Mouse (Mus musculus): ENCODE results near the gene Pdzrn3. TPM values are rescaled to one million over a fixed set of nuclear protein-coding genes. Genes with fewer than 3 reads are reported as not detected.

Pdzrn3 gene
- total RNA-seq, 2 experiments from 2014 or later: 45.1 to 50.9 TPM

DNA sequence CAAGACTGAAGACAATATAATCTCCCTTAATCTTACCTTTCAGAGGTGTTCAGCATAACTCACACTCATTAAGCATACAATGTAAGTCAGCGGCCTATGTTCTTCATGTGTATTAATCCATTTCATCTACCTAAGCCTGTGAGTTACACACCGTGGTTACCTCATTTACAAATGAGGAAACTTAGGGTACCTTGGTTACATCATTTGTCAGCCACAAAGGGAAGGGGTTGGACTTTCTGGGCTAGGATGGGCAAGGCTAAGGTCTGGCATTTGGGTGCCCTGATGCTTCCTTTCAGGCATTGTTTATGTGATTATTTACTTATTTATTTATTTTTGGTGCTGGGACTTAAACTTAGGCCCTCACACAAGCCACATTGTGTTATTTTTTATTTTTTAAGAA, 78.3 kb downstream of the Pdzrn3 start:
- DNase-seq (ENCODE audit: low spot score in 2 of 2): no peak
- intact Hi-C loops (cut with DNase I): no loop called here

DNA sequence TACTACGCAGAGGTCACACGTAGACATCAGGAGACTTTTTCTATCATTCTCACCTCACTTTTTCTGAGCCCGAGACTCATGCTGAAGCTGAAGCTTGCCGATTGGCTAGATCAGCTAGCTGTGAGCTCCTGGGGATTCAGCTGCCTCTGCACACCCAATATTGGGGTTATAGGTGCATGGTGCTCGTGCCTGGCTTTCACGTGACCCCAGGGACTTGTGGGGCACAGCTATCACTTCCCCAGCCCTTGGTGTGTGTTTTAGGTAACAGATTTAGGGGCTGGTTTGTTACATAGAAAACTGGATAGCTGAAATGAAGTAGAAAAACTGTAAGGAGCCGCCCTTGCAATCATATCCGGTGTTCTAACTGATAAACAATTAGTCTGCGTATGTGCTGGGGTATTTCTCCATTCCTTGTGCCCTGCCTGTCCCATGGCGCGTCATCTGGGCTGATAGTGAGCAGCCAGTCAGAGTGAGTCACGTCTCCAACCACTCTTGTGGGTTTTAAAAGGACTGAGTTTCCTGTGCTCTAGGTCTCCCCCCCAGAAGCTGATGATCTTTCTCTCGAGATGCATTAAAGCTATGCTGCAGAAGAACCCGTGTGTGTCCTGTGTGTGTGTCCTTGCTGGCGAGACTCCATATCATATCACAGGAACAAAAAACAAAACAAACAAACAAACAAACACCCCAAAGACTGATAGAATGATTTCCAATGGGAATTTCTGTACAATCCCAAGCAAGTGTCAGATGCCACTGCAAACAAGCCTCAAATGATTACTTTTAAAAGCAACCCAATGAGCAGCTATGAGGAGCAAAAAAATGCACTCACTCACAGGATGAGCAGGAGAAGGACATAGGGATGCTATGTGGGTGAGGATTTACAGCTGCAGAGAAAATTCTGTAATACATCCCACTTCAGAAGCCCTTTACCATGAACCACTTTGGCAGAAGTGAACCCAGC, 79.9 kb downstream of the Pdzrn3 start:
- intact Hi-C loops (cut with DNase I): no loop called here
- no peak for DNase-seq (ENCODE audit: low spot score in 2 of 2)

DNA sequence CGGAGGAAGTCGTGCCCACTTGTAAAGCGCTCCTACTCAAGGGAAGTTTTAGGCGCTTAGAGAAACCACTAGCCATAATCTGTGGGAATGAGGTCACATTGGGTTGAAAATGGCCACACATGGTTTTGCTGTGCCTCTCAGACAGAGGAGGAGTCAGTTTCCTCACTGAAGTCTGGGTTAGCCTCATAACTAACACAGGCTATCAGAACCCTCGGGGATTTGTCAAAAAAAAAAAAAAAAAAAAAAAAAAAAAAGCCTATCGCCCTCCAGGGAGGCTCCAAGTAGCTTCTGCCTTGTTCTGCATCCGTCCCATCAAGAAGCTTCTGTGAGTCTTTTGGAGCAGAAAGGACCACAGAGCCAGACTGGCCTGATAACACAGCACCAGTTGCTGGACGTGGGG, 80.7 kb downstream of the Pdzrn3 start:
- intact Hi-C loops (cut with DNase I): no loop called here
- no peak for DNase-seq (ENCODE audit: low spot score in 2 of 2)

DNA sequence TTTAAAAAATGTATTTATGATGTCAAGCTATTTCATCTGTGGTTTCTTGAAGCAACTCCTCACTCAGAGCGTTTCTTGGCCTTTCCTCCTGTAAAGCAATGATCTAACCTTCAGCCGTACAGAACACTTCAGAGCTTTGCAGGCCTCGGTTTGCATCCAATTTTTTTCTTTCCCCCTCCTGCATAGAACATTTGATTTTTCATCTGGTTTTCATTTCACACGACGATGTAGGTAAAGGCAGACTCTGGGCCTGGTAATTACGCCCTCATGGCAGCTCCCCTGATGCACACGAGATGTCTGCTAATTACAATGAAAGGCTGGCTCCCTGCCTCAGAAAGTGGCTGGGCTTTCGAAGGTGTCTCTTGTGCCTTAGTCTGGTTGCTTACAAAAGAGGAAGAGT, 81.4 kb downstream of the Pdzrn3 start:
- intact Hi-C loops (cut with DNase I): no loop called here

DNA sequence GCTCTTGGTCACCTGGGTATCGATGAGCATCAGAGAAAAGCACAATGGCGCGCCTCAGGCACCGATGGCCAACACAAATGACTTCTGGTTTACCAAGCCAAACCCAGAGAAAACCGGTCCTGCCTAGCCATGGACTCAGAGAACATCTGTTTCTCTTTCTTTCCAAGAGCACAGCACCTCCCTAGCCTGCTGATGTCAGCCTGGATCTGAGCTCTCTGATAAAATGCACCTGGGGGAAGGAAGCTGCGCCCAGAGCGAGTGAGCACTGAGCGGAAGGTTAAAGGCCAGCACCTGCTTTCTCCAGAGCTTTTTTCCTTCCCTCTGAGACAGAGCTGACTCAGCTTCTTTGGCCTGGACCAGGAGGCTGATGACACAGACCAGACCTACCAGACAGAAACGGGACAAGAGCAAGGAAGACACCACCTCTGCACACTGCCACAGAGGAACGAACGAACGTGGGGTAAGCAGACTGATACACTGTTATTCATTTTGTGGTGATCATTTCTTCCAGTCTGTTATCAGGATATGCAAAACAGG, 84.6 kb downstream of the Pdzrn3 start:
- intact Hi-C loops (cut with DNase I): no loop called here
- no peak for DNase-seq (ENCODE audit: low spot score in 2 of 2)

More for the DNA sequence above, 81.4 kb downstream of the Pdzrn3 start:
- no peak for DNase-seq (ENCODE audit: low spot score in 2 of 2)

DNA sequence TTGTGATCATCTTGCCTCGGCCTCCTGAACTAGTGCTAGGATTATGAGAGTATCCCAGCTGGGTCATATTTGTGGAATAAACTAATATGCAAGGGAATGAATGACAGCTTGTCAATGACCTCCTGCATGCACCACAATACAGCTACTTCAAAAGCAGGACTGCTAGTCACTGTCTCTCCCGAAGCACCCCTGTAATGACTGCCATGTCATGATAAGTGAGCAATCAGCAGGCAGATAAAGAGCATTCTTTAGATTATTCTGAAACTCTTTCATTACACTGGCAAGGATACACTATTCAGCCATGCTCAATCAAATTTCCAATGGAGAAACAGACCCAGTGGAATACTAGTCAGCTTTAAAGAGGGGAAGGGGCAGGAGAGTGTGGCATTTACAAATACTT, 85.8 kb downstream of the Pdzrn3 start:
- intact Hi-C loops (cut with DNase I): no loop called here
- DNase-seq (ENCODE audit: low spot score in 2 of 2): no peak

DNA sequence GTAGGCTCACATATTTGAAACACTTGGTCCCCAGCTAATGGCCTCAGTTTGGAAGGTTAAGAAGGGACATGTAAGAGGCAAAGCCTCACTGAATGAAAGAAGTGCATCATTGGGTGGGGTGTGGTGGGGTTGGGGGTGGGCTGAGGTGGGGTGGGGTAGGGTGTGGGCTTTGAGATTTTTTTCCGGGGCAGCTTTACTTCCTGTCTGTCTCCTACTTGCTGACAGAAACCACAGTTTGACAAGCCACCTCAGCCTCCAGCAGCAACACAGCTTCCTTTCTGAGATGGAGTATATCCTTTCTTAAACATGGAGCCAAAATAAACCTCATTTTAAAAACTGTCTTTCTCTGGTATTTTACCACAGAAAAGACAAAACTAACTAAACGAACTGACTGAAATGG, 87.5 kb downstream of the Pdzrn3 start:
- intact Hi-C loops (cut with DNase I): no loop called here
- DNase-seq (ENCODE audit: low spot score in 2 of 2): no peak

DNA sequence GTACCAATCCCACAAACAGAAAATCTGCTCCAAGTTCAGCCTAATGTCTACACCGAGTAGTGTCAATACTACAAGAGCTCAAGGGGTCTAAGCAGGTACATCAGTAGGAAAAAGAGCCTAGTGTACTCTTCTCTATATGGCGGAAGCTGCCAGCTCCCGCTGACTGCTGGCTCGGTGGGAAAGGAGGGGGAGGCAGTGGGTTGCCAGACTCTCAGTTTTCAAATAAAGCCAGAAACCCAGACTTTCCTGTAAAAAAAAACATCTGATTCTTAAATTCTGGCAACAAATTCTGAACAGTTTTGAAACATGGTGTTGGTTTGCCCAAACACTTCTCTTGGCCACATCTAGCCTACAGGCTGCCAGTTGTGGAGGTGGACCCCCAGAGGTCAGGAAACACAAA, 88.3 kb downstream of the Pdzrn3 start:
- intact Hi-C loops (cut with DNase I): no loop called here
- peak in 1 of 2 experiments; percentile 58 for DNase-seq (ENCODE audit: low spot score in 2 of 2)

DNA sequence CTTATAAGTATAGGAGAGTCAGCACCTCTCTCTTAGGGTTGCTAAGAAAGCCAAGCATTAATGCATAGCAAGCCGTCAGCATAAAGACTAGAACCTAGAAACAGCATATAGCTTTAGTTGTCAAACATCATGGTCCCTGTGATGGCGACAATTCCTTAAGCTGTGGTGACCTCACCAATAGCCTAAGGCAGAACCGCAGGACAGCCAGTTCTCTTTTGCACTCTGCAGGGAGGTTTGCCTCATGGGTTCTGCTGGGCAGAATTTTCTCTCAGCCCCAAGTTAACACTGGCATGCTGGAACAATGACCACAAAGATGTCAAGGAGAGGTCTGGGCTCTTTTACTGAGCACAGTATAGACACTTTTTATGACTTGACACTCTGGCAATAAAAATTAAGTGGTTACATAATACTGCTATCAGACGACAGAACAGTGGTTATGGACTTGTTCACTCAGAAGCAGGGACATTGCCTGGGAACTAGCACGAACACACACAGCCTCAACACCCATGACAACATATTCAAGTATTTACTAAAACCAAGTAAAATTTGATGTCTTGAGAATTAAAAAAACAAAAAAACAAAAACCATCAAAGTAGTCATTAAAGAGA, 90.0 kb downstream of the Pdzrn3 start:
- intact Hi-C loops (cut with DNase I): no loop called here

DNA sequence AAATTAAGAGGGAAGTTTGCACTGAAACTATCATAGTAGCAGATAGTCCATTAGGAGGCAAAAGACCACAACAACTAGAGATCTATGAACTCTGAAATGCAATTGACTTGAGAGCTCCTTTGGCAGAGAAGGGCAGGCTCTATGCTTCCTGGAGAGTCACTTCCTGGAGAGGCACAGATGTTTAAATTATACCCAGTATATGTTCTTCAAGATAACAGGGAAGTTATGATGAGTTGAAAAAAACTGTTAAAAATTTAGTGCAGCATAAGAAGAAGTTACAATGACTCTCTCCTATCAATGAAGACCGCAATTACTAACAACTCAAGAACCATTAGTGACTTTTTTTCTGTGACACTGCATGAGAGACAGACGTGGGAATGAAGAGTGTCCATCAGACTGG, 90.6 kb downstream of the Pdzrn3 start:
- no peak for DNase-seq (ENCODE audit: low spot score in 2 of 2)
- intact Hi-C loops (cut with DNase I): no loop called here

More for the DNA sequence above, 90.0 kb downstream of the Pdzrn3 start:
- no peak for DNase-seq (ENCODE audit: low spot score in 2 of 2)

DNA sequence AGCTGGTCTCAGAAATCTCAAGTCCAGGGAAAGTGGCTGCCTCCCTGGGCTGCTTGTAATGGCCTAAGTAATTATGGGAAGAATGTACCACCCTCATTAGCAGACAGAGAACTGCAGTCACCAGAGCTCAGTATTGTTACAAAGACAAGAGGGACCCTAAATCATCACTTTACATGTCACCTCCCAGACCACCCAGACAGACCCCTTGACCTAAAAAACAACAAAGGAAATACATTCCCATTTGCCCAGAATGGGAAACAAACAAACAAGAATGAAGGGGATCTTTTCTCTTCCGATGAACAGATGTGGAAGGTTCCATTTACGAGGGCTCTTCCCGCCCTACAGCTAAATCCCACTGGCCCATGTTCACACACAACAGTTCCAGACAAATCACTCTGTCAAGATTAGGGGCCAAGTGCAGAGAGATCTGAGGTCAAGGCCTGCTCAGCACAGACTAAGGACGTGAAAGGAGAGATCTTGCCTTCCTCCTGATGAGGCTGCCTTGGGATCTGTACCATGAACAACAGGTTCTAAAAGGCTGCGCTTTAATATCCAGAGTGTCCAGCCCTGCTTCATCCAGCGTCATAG, 93.2 kb downstream of the Pdzrn3 start:
- no peak for DNase-seq (ENCODE audit: low spot score in 2 of 2)
- intact Hi-C loops (cut with DNase I): no loop called here

DNA sequence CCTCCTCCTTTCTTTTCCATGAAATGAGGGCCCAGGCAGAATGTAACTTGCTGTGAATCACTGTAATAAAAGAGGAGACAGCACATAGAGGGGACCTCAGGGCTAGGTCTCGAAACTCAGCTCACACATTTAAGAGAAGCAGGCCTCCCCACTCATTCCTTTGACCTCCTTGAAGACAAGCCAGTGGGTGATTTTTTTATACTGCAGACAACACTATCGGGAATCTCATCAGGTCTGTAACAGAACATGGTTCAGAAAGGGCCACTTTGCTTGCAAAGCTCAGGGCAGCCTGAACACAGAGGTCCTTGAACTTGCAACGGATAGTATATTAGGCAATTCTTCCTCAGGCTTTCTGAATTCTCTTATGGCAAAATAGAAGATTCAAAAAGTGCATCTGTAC, 93.8 kb downstream of the Pdzrn3 start:
- intact Hi-C loops (cut with DNase I): no loop called here
- no peak for DNase-seq (ENCODE audit: low spot score in 2 of 2)

DNA sequence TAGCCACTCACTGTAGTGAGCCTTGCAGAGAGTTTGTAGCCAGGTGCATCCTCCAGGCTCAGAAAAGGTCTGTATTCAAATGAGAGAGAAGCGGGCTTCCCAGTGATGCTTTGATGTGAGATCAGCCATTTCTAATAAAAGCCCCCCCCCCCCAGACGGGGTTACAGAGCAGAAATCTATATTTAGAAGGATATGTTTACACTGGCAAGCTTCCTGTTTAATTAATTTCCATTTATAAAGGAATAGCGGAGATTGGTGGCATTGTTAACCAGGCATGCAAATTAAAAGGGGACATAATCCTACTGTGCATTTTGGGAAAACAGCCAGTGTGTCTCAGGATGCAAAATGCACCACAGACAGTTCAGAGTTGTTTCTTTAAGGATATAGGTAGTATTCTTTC, 96.1 kb downstream of the Pdzrn3 start:
- intact Hi-C loops (cut with DNase I): no loop called here
- DNase-seq (ENCODE audit: low spot score in 2 of 2): no peak

DNA sequence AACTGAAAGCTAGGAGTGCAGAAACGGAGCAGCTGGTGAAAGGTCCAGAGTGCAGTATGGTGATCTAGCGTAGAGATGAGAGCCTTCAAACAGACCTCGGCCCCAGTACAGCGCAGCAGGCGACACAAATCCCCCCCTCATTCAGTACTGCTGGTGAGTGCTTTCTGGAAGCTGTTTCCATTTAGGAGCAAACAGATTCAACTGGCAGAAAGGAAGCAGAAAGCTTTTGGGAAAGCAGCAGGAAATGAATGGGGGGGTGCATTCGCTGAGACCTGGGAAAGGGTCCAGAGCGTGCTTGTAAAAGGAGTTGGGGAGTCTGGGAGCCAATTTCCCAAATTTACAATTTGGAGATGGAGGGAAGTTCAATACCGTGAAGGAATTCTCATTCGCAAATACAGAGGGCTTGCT, 96.9 kb downstream of the Pdzrn3 start:
- intact Hi-C loops (cut with DNase I): no loop called here
- no peak for DNase-seq (ENCODE audit: low spot score in 2 of 2)

DNA sequence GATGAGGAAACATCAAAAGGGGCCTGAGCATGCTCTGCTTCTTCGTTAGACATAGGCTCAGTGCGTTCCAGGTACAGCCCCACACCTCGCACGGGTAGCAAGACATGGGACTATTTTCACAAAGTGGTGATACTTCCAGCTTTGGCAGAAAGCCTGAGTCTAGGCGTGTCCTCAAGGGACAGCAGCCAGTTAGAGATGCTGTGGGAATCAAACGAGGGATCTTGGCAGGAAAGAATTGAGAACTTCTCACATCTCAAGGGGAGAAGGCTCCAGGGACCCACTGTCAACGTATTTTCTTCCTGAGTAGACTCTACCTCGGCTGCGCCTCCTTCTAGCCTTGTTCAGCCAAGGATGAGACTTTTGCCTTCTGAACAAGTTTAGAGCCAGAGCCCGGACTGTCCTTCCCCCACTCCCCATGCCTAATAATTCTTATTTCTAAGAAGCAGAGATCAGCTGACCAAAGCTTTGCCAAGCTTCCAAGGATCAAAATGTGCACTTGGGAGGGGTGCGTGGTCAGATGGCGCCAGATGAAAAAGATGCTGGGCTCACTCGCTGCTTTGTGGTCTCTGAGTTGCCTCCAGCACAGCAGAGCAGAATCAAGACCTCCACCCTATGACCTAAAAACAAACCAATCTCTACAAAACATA, 99.3 kb downstream of the Pdzrn3 start:
- DNase-seq (ENCODE audit: low spot score in 2 of 2): peak in 1 of 2 experiments; percentile 44
- intact Hi-C loops (cut with DNase I): no loop called here

DNA sequence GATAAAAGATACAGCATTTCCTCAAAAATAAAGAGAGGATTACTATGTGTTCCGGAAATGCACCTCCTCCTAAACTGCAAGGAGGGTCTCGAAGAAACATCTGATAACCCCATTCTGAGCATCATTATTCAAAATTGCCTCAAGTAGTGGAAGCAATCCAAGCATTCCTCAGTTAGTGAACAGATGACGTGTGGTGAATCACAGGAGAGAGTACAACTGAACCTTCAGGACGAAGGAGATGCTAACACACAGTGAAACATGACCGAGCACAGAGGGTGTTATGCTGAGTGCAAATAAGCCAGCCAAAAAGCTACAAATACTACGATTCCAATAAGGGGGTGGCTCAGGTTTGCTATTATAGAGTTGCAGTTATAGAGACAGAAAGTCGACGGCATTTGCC, 101.4 kb downstream of the Pdzrn3 start:
- DNase-seq (ENCODE audit: low spot score in 2 of 2): no peak
- intact Hi-C loops (cut with DNase I): no loop called here

DNA sequence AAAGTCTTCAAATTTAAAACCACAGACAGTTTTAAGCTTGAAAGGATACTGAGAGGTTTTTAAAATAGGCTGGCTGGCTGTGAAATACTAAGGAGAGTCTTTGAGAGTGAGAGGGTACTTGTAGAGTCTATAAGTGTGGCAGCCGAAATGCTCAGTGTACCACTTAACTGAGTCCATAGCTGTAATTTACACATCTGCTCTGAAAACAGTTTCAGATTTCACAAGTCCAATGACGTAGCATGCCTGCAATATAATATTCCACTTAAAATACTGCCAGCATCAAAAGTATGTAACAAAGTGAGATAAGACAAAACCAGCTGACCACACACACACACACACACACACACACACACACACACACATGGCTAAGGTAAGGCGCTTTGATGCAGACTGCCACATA, 101.9 kb downstream of the Pdzrn3 start:
- no peak for DNase-seq (ENCODE audit: low spot score in 2 of 2)
- intact Hi-C loops (cut with DNase I): no loop called here

DNA sequence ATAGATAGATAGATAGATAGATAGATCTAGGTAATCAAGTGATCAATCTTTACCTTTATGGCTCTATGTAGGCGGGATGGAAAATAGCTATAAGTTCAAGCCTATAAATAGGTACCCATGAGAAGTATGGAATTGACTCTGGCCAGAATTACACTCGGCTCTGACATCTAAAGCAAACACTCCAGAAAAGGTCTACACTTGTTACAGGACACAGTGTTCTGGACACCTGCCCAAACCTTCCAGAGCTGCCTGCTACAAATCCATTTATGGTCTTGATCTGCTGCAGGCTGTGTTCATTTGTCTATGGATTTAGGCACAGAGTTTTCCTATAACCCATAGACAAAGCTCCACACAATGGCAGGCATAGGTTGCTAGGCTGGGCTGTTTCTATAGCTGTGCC, 102.9 kb downstream of the Pdzrn3 start:
- intact Hi-C loops (cut with DNase I): no loop called here
- no peak for DNase-seq (ENCODE audit: low spot score in 2 of 2)

DNA sequence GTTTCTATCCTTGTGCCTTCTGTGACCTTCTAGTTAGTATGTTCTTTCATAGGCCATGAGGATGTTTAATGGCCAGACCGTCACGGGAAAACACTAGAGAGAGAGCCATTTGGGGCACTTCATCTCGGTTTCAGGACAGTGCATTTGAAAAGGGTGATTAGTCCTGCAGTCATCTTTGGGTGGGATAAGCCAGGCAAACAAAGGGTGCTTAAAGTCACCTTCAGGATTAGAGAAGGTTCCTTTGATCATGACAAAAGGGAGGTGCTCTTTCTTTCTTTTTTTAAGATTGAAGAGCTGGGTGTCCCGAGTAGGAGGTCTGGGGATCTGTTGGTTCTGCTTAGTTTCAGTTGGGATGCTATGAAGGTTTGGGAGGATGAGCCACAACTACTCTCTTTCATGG, 105.4 kb downstream of the Pdzrn3 start:
- intact Hi-C loops (cut with DNase I): no loop called here
- DNase-seq (ENCODE audit: low spot score in 2 of 2): no peak
